Mouse (Mus musculus) hindbrain, embryonic 16.5 days (tissue): ENCODE measurements around the gene Gtf2a1l. TPM values are rescaled to one million over a fixed set of nuclear protein-coding genes. Genes with fewer than 3 reads are reported as not detected.

Source experiments
- ATAC-seq: fragments of 200-750 bp; cut with Nextera tagmentation; 2 replicates; pipeline ENCODE4 v1.8.0; 2017; ENCODE audit warnings: moderate TSS enrichment, moderate library complexity
- H3K27ac ChIP-seq: fragments of 300-500 bp; sonication (generic); 2 replicates; pipeline ENCODE4 v1.5.1; 2014; ENCODE audit warnings: low read depth, mild to moderate bottlenecking, control low read depth, low read length, moderate library complexity
- H3K27me3 ChIP-seq: fragments of 300-500 bp; sonication (generic); replicated peaks from 2 replicates; pipeline ENCODE4 v1.6.1; 2014; ENCODE audit warnings: low read length; ENCODE audit not compliant: control insufficient read depth, insufficient read depth
- H3K36me3 ChIP-seq: fragments of 300-500 bp; sonication (generic); 2 replicates; pipeline ENCODE4 v1.6.1; 2014; ENCODE audit warnings: mild to moderate bottlenecking, low read length, moderate library complexity, mixed read lengths; ENCODE audit not compliant: control insufficient read depth, insufficient read depth
- H3K4me1 ChIP-seq: fragments of 300-500 bp; sonication (generic); 2 replicates; pipeline ENCODE4 v1.6.1; 2014; ENCODE audit warnings: low read depth, low read length; ENCODE audit not compliant: control insufficient read depth, insufficient read depth
- H3K4me2 ChIP-seq: fragments of 300-500 bp; sonication (generic); 2 replicates; pipeline ENCODE4 v1.6.1; 2014; ENCODE audit warnings: mild to moderate bottlenecking, low read length, control low read depth, moderate library complexity
- H3K4me3 ChIP-seq: fragments of 300-500 bp; sonication (generic); 2 replicates; pipeline ENCODE4 v1.5.1; 2014; ENCODE audit warnings: mild to moderate bottlenecking, low read length, control low read depth, moderate library complexity
- H3K9ac ChIP-seq: fragments of 300-500 bp; sonication (generic); 2 replicates; pipeline ENCODE4 v1.6.1; 2014; ENCODE audit warnings: low read depth, mild to moderate bottlenecking, control low read depth, low read length, moderate library complexity
- H3K9me3 ChIP-seq: fragments of 300-500 bp; sonication (generic); 2 replicates; pipeline ENCODE4 v1.6.1; 2014; ENCODE audit warnings: mild to moderate bottlenecking, low read length, moderate library complexity; ENCODE audit not compliant: control insufficient read depth
- WGBS: fragments of 180-500 bp; shearing (Covaris S2); extraction: QIAGEN DNeasy Blood & Tissue Kit; methylation state at CpG from one replicate; pipeline ENCODE4 v1.1.7; 2014; 5-methylcytosine and 5-hydroxymethylcytosine counted together
- polyA plus RNA-seq: library from polyadenylated mRNA; unstranded; fragments of >200 nt; fragmentation: Nextera tagmentation; extraction: Ambion mirVana; gene quantifications from 2 replicates; pipeline ENCODE4 v1.2.1, GENCODE M21; 2015

Gtf2a1l gene
- polyA plus RNA-seq, 1 experiment from 2014 or later, result 0.35 TPM

DNA sequence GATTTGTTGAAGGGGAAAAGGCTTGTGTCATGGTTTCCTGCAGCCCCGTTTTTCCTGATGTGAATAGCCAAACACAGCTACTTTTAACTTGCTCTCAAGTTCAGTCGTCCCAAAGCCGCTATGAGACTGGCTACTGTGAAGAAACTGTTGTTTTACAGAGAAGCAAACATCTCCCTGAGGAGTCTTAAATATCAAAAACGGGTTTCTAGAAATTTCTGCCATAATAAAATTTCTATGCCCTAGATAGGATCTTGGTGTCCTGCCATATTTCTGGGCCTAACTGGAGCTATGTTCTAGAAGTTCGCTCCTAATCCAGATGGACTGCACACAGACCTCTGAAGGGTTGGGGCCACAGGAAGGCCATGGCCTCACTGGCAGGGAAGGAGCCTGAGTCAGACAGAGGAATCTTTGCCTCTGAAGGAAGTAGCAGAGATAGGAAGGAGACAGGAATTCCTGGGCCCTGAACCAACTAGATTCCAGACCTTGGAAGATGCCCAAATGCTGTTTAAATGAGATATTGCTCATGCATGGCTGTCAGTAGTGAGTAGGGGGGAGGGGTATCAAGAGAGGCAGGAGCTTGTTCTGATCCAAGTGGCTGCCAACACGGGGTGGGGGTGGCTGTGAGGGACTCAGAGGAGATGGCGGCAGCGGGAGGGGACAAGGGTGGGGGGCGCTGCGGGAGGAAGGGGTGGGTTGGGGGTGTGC lies 39.6 kb upstream of the Gtf2a1l start:
- Histone ChIP-seq H3K4me3 (no peak overlapping the region), H3K9me3 (no peaks in the 10 kb centered on the region), H3K9ac (no peak overlapping the region), H3K4me1 (peaks cover 9% of the 10 kb centered on the region), H3K27me3 (no peaks in the 10 kb centered on the region), H3K4me2 (peak overlapping the region; percentile 3; the same call in 1 of the 2 replicates), H3K36me3 (no peaks in the 10 kb centered on the region), H3K27ac (peak overlapping the region; percentile 60)
- peak; percentile 67 for ATAC-seq
- 42% methylated on average over 10 of the region's 10 CpGs for WGBS

DNA sequence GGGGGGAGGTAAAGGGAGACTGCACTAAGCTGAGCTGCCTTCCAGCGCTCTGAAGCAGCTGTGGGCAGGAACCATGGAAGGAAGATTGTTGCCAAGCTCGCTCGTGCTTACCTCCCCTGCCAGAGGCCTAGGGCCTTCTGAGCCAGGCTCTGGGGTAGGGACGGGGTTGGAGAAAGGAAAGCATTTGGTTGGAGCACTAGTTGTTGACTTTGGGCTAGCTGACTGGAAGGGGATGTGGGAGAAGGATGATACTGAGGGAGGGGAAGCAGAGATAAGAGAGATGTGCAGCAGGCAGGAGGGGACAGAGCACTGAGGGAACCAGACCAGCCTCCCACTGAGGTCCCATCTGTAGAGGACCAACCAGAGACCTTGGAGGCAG lies 39.1 kb upstream of the Gtf2a1l start:
- Histone ChIP-seq H3K4me2 (peak overlapping the region; percentile 3; the same call in 1 of the 2 replicates), H3K27me3 (no peaks in the 10 kb centered on the region), H3K27ac (peak overlapping the region; percentile 60), H3K4me3 (no peak overlapping the region), H3K9ac (no peak overlapping the region), H3K4me1 (peaks cover 9% of the 10 kb centered on the region), H3K36me3 (no peaks in the 10 kb centered on the region), H3K9me3 (no peaks in the 10 kb centered on the region)
- 13% methylated on average over 4 of the region's 4 CpGs for WGBS
- peak; percentile 82 for ATAC-seq

DNA sequence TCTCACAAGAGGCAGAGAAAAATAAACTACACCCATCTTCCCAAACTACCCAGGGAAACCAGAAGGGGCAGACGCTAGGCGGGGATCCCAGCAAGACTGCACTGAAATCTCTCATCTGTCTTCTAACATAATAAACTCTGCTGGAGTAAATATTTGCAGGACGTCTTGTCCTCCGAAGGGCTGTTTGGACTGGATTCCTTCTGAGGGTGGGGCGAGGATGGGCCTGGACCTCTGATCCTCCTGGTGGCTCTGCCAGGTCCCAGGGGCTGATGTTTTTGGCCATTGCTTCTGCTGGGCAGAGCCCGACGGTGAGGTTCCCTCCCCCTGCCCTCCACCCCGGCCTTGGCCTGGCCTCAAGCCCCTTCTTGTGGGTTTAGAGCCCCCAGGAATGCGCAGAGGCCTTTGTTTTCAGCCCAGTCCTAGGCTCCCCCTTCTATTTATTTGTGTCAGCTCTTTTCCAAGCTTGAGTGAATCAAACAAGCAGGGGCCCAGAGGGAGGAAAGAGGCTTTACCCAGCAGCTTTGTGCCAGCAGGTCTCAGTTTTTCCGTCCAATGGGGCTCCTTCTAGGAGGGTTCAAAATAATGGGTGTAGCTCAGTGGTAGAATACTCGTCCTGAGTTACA lies 38.4 kb upstream of the Gtf2a1l start:
- no peaks in the 10 kb centered on the region for H3K36me3 ChIP-seq
- H3K9me3 ChIP-seq, result no peaks in the 10 kb centered on the region
- peak overlapping the region; percentile 60 for H3K27ac ChIP-seq

DNA sequence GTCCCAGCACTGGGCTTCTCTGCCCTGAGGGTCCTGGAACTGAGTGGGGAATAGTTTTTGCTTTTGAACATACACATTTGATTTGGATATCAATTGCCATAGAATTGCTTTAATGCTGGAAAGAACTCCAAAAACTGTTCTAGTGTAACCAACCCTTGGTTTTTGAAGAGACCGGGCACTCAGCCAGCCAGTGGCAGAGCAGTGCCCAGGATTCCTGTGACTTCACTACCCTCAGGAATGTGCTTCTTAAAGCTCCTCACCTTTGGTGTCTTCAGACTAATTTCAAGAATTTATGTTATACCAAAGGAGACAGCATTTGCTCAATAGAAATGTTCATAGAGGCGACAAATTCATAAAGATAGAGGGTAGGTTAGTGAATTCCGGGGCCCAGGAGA lies 37.9 kb upstream of the Gtf2a1l start:
- Histone ChIP-seq H3K4me2 (no peak overlapping the region), H3K9me3 (no peaks in the 10 kb centered on the region), H3K27me3 (no peaks in the 10 kb centered on the region), H3K27ac (peak overlapping the region; percentile 60), H3K36me3 (no peaks in the 10 kb centered on the region), H3K9ac (no peak overlapping the region), H3K4me3 (no peak overlapping the region), H3K4me1 (peaks cover 9% of the 10 kb centered on the region)
- ATAC-seq, result 0 out of 2 replicates have a peak, but pooled peaks have one; percentile 9
- 72% methylated on average over 3 of the region's 3 CpGs for WGBS

More for the DNA sequence above, 38.4 kb upstream of the Gtf2a1l start:
- Histone ChIP-seq H3K4me2 (no peak overlapping the region), H3K27me3 (no peaks in the 10 kb centered on the region), H3K4me1 (peaks cover 9% of the 10 kb centered on the region), H3K9ac (no peak overlapping the region), H3K4me3 (no peak overlapping the region)
- peak; percentile 72 for ATAC-seq
- 15% methylated on average over 11 of the region's 11 CpGs for WGBS

DNA sequence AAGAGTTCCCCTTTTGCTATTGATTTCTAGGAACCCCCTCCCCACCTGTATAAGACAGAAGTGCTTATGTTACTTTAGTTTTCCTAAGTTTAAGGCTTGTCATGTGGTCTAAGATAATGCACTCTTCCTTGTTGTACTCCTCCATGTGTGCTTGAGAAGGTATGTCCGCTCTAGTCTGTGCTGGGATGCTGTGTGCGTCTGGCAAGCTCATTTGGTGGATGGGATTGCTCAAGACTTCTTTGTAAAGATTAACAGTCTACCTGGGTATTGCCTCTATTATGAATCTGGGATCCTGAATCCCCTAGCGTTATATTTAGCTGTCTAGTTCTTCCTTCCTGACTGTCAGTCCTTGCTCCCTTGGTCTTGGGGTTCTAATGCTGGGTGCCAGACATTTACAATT lies 35.8 kb upstream of the Gtf2a1l start:
- H3K4me2 ChIP-seq, result no peak overlapping the region
- ATAC-seq, result no peak
- no peak overlapping the region for H3K9ac ChIP-seq
- no peak overlapping the region for H3K4me3 ChIP-seq
- H3K27me3 ChIP-seq, result no peaks in the 10 kb centered on the region
- H3K27ac ChIP-seq, result no peak overlapping the region
- H3K9me3 ChIP-seq, result no peaks in the 10 kb centered on the region
- H3K4me1 ChIP-seq, result peaks cover 9% of the 10 kb centered on the region
- 95% methylated on average over 3 of the region's 3 CpGs for WGBS
- H3K36me3 ChIP-seq, result no peaks in the 10 kb centered on the region

DNA sequence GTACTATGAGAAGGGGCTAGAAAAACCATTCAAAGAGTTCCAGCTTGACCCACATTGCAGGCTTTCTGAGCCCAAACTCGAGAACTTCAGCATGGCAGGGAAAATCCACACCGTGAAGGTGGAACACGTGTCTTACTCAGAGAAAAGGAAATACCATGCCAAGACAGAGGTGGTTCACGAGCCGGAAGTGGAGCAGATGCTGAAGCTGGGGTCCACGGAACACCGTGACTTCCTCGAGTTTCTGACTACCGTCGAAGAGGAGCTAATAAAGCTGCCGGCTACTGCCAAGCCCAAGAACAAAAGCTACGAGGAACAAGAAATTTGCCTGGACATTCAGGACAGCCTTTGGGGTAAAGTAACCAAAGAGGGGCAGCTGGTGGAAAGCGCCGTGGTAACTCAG lies 32.4 kb upstream of the Gtf2a1l start:
- Histone ChIP-seq H3K4me2 (no peak overlapping the region), H3K9ac (no peak overlapping the region), H3K27ac (no peak overlapping the region), H3K9me3 (no peaks in the 10 kb centered on the region), H3K27me3 (no peaks in the 10 kb centered on the region), H3K4me3 (no peak overlapping the region), H3K4me1 (no peaks in the 10 kb centered on the region), H3K36me3 (no peaks in the 10 kb centered on the region)
- ATAC-seq, result no peak
- 78% methylated on average over 14 of the region's 14 CpGs for WGBS

DNA sequence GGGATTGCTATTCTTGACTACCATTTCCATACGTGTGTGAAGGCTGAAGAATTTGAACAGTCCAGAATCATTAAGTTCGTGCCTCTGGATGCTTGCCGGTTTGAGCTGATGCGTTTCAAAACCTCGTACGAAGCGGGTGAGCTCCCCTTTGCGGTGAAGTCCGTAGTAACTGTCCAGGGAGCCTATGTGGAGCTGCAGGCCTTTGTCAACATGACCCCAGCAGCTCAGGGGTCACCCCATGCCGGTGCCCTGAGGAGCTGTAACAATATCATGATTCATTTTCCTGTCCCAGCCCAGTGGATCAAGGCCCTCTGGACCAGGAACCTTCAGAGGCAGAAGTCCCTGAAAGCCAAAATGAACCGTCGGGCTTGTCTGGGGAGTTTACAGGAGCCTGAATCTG lies 31.9 kb upstream of the Gtf2a1l start:
- Histone ChIP-seq H3K27ac (no peak overlapping the region), H3K9me3 (no peaks in the 10 kb centered on the region), H3K9ac (no peak overlapping the region), H3K4me2 (no peak overlapping the region), H3K36me3 (no peaks in the 10 kb centered on the region), H3K27me3 (no peaks in the 10 kb centered on the region), H3K4me3 (no peak overlapping the region), H3K4me1 (no peaks in the 10 kb centered on the region)
- no peak for ATAC-seq
- 40% methylated on average over 12 of the region's 12 CpGs for WGBS

DNA sequence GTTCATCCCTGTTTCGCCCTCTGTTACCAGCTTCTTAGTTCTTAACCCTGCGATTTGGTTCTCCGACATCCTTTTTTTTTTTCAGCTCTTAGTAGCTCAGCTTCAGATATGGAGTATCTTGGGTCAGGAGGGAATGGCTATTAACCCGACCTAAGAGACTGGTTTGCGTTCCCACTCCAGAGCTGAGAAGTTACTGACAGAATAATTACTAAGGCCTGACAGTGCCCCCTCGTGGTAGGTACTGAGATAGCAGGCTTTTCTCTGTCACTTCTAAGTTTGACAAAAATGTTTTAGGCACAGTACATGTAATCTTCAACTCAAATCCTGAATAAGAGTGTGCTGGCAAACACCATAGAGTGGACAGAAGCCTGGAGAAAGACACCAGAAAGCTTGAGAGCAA lies 27.4 kb upstream of the Gtf2a1l start:
- ATAC-seq, result no peak

DNA sequence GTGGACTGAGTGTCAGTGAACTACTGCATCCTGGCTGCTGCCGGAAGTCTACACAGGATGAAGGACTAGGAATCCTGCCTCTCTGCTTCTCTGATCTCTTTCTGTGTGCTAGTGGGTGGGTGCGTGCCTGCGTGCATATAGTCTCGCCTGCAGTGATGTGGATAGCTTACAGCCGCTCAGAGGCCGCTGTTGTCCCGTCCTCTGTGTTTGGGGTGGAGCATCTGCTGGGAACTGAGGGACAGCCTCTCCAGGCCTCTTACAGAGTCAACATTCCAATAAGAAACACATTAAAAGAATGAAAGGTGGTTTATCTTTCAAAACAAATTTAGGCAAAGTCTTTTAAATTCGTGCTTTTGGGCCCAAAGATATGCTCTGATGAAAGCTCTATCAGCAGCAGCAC lies 26.6 kb upstream of the Gtf2a1l start:
- Histone ChIP-seq H3K4me1 (no peaks in the 10 kb centered on the region), H3K9me3 (no peaks in the 10 kb centered on the region), H3K4me3 (no peak overlapping the region), H3K9ac (no peak overlapping the region), H3K4me2 (no peak overlapping the region), H3K27me3 (no peaks in the 10 kb centered on the region), H3K36me3 (no peaks in the 10 kb centered on the region), H3K27ac (no peak overlapping the region)
- ATAC-seq, result no peak
- 89% methylated on average over 8 of the region's 8 CpGs for WGBS

More for the DNA sequence above, 27.4 kb upstream of the Gtf2a1l start:
- Histone ChIP-seq H3K4me3 (no peak overlapping the region), H3K36me3 (no peaks in the 10 kb centered on the region), H3K27ac (no peak overlapping the region), H3K27me3 (no peaks in the 10 kb centered on the region), H3K4me2 (no peak overlapping the region), H3K4me1 (no peaks in the 10 kb centered on the region), H3K9me3 (no peaks in the 10 kb centered on the region), H3K9ac (no peak overlapping the region)
- 28% methylated on average over 6 of the region's 6 CpGs for WGBS
